Mouse (Mus musculus): ENCODE results near the gene Psmb8.

Gene Psmb8

DNA sequence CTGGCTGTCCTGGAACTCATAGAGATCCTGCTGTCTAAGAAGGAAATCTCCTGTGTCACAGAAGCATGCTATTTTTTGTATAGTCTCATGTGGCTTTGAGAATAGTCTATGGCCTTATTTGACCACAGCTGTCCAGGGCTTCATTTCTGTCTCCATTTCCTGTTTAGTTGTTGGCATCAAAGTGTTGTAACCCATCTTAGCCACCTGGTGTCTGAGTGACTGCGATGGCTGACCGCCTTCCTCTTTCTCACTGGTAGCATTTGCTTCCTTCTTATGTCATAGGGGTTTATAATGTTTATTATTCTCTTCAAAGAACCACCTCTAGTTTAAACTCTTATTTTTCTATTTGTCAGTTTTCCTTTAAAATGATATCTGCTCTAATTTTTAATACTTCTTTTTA lies 51.2 kb downstream of the Psmb8 start:
- no peak for DNase-seq (ENCODE audit: low spot score)

- no peak for DNase-seq (ENCODE audit: low spot score)
Observed at GRCm38 (mm10) chr17:34249361-34249760, 51.8 kb downstream of the Psmb8 start.

DNA sequence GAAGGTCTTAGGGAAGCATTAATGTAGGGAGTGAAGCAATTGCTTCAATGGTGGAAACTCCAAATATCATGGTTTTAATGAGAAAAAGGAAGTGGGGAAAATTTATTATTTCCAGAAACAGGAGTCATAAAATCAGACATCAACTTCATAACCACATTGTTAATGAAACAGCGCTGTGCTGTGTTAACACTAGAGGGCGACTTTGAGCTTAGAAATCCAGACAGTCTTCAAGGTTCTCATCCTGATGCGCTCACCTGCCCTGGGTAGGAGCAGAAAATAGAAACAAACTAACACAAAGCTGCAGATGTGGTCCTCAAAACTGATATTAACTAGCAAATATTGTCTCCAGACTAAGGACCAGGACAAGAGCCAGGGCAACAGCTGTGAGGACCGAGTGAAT lies 52.4 kb downstream of the Psmb8 start:
- no peak for DNase-seq (ENCODE audit: low spot score)
